ENCODE assay signal across 10 mouse cellular contexts in genomic region chr7:43928521-43928920, GRCm38 (mm10). TPM values are rescaled to one million over a fixed set of nuclear protein-coding genes. Genes with fewer than 3 reads are reported as not detected.
A peak's percentile ranks its signal among the peaks of the same experiment; 100 is the strongest.
DNase-seq lines count a peak whose midpoint lies in the region; ATAC-seq lines count a peak whose summit lies in the region.
"Had no signal": no experiment of that assay in that cellular context is flagged by ENCODE, and none has a peak within 500 bp of the region (broad histone marks: within the 10 kb centered on the region; RNA-seq: fewer than 3 reads in every experiment).

No protein-coding gene starts in this region.

- no peak overlapping the region for H3K4me3 ChIP-seq in hindbrain, embryonic 11.5 days (ENCODE audit: low read depth, low read length)
- no peak overlapping the region for H3K4me3 ChIP-seq in hindbrain, embryonic 13.5 days
- H3K4me3 ChIP-seq in forebrain, embryonic 16.5 days (replicated peaks; ENCODE audit: low read length): no peak overlapping the region
- H3K4me3 ChIP-seq: liver, embryonic 13.5 days had no signal

- no peaks in the 10 kb centered on the region for H3K9me3 ChIP-seq in hindbrain, embryonic 11.5 days (ENCODE audit: control insufficient read depth, low read length)
- no peaks in the 10 kb centered on the region for H3K9me3 ChIP-seq in hindbrain, embryonic 13.5 days
- H3K9me3 ChIP-seq in forebrain, embryonic 16.5 days (ENCODE audit: control insufficient read depth, low read length): no peaks in the 10 kb centered on the region
- H3K9me3 ChIP-seq: liver, embryonic 13.5 days had no signal

- no peak for ATAC-seq in hindbrain, embryonic 11.5 days (ENCODE audit: low FRiP score)
- ATAC-seq in hindbrain, embryonic 13.5 days (ENCODE audit: low FRiP score): no peak
- ATAC-seq in forebrain, embryonic 16.5 days: no peak

- H3K36me3 ChIP-seq in hindbrain, embryonic 11.5 days (ENCODE audit: control insufficient read depth, insufficient read depth, low read length): no peaks in the 10 kb centered on the region
- no peaks in the 10 kb centered on the region for H3K36me3 ChIP-seq in hindbrain, embryonic 13.5 days
- H3K36me3 ChIP-seq in forebrain, embryonic 16.5 days (ENCODE audit: control insufficient read depth, insufficient read depth): no peaks in the 10 kb centered on the region
- H3K36me3 ChIP-seq: liver, embryonic 13.5 days had no signal

- H3K9ac ChIP-seq in hindbrain, embryonic 11.5 days (ENCODE audit: low read depth, low read length): no peak overlapping the region
- no peak overlapping the region for H3K9ac ChIP-seq in hindbrain, embryonic 13.5 days
- no peak overlapping the region for H3K9ac ChIP-seq in forebrain, embryonic 16.5 days (replicated peaks; ENCODE audit: low read depth, low read length)
- H3K9ac ChIP-seq: liver, embryonic 13.5 days had no signal

- DNase-seq in hindbrain, embryonic 11.5 days (ENCODE audit: low spot score): peak; percentile 32
- peak; percentile 71 for DNase-seq in A20 (ENCODE audit: low read depth, low spot score)
- DNase-seq in adrenal gland, postnatal 36 days: peak; percentile 18 to 29
- peak; percentile 53 for DNase-seq in kidney, postnatal 10 days
- peak; percentile 10 for DNase-seq in thymus, postnatal 25 days
- DNase-seq in heart, adult 18-20 months: no peak
- DNase-seq: liver, embryonic 13.5 days had no signal

- H3K4me1 ChIP-seq in hindbrain, embryonic 11.5 days (replicated peaks; ENCODE audit: control insufficient read depth, insufficient read depth, low read length): no peaks in the 10 kb centered on the region
- H3K4me1 ChIP-seq in hindbrain, embryonic 13.5 days (replicated peaks): no peaks in the 10 kb centered on the region
- H3K4me1 ChIP-seq in forebrain, embryonic 16.5 days (replicated peaks; ENCODE audit: control insufficient read depth, insufficient read depth, low read length): no peaks in the 10 kb centered on the region
- H3K4me1 ChIP-seq: liver, embryonic 13.5 days had no signal

- H3K27me3 ChIP-seq in hindbrain, embryonic 11.5 days (ENCODE audit: control insufficient read depth, insufficient read depth, low read length): no peaks in the 10 kb centered on the region
- no peaks in the 10 kb centered on the region for H3K27me3 ChIP-seq in hindbrain, embryonic 13.5 days
- H3K27me3 ChIP-seq in forebrain, embryonic 16.5 days (replicated peaks; ENCODE audit: control insufficient read depth, insufficient read depth, low read length): 0 out of 2 replicates have a peak, but pooled peaks cover 3% of the 10 kb centered on the region
- H3K27me3 ChIP-seq: liver, embryonic 13.5 days had no signal

- H3K4me2 ChIP-seq in hindbrain, embryonic 11.5 days (replicated peaks; ENCODE audit: low read depth, low read length): no peak overlapping the region
- H3K4me2 ChIP-seq in hindbrain, embryonic 13.5 days: no peak overlapping the region
- H3K4me2 ChIP-seq in forebrain, embryonic 16.5 days (ENCODE audit: low read length): no peak overlapping the region
- H3K4me2 ChIP-seq: liver, embryonic 13.5 days had no signal

- no peak overlapping the region for H3K27ac ChIP-seq in hindbrain, embryonic 11.5 days (ENCODE audit: low read depth, low read length)
- H3K27ac ChIP-seq in hindbrain, embryonic 13.5 days: no peak overlapping the region
- H3K27ac ChIP-seq in forebrain, embryonic 16.5 days (ENCODE audit: low read length): no peak overlapping the region
- H3K27ac ChIP-seq: liver, embryonic 13.5 days had no signal

- WGBS in hindbrain, embryonic 11.5 days: 43% methylated on average over 4 of the region's 4 CpGs
- 43% methylated on average over 4 of the region's 4 CpGs for WGBS in hindbrain, embryonic 13.5 days
- 45% methylated on average over 4 of the region's 4 CpGs for WGBS in forebrain, embryonic 16.5 days

RNA-seq across cellular contexts. Expression of gene Klk15, which starts 5.0 kb away (rescaled TPM):
- polyA plus RNA-seq in hindbrain, embryonic 11.5 days (2014; fragmentation: Nextera tagmentation; extraction: Ambion mirVana): not detected in 2 replicates
- not detected in 2 replicates for polyA plus RNA-seq in hindbrain, embryonic 13.5 days (2015; fragmentation: Nextera tagmentation; extraction: Ambion mirVana)
- total RNA-seq in adrenal gland, postnatal 36 days (2021): not detected
- total RNA-seq in heart, adult 18-20 months (2021): not detected
- polyA plus RNA-seq in forebrain, embryonic 16.5 days (2015; fragmentation: Nextera tagmentation; extraction: Ambion mirVana): not detected in 2 replicates
- polyA plus RNA-seq: liver, embryonic 13.5 days; stomach, embryonic 16.5 days had no signal

RNA-seq across cellular contexts. Expression of gene Klk1b8, which starts 21.9 kb away (rescaled TPM):
- not detected in 2 replicates for polyA plus RNA-seq in hindbrain, embryonic 11.5 days (2014; fragmentation: Nextera tagmentation; extraction: Ambion mirVana)
- not detected in 2 replicates for polyA plus RNA-seq in hindbrain, embryonic 13.5 days (2015; fragmentation: Nextera tagmentation; extraction: Ambion mirVana)
- total RNA-seq in adrenal gland, postnatal 36 days (2021): not detected
- total RNA-seq in heart, adult 18-20 months (2021): not detected
- polyA plus RNA-seq in forebrain, embryonic 16.5 days (2015; fragmentation: Nextera tagmentation; extraction: Ambion mirVana): not detected in 2 replicates
- polyA plus RNA-seq: liver, embryonic 13.5 days had no signal

RNA-seq across cellular contexts. Expression of gene Klk1b1, which starts 38.0 kb away (rescaled TPM):
- polyA plus RNA-seq in hindbrain, embryonic 11.5 days (2014; fragmentation: Nextera tagmentation; extraction: Ambion mirVana): not detected in 2 replicates
- polyA plus RNA-seq in hindbrain, embryonic 13.5 days (2015; fragmentation: Nextera tagmentation; extraction: Ambion mirVana): not detected in 2 replicates
- total RNA-seq in adrenal gland, postnatal 36 days (2021): not detected
- total RNA-seq in heart, adult 18-20 months (2021): not detected
- polyA plus RNA-seq in forebrain, embryonic 16.5 days (2015; fragmentation: Nextera tagmentation; extraction: Ambion mirVana): not detected in 2 replicates
- polyA plus RNA-seq: liver, embryonic 13.5 days; stomach, embryonic 16.5 days had no signal

RNA-seq across cellular contexts. Expression of gene Klk1b9, which starts 47.3 kb away (rescaled TPM):
- not detected in 2 replicates for polyA plus RNA-seq in hindbrain, embryonic 11.5 days (2014; fragmentation: Nextera tagmentation; extraction: Ambion mirVana)
- not detected in 2 replicates for polyA plus RNA-seq in hindbrain, embryonic 13.5 days (2015; fragmentation: Nextera tagmentation; extraction: Ambion mirVana)
- not detected for total RNA-seq in adrenal gland, postnatal 36 days (2021)
- not detected for total RNA-seq in heart, adult 18-20 months (2021)
- polyA plus RNA-seq in forebrain, embryonic 16.5 days (2015; fragmentation: Nextera tagmentation; extraction: Ambion mirVana): not detected in 2 replicates
- polyA plus RNA-seq: liver, embryonic 13.5 days; stomach, embryonic 16.5 days had no signal

RNA-seq across cellular contexts. Expression of gene Klk4, which starts 47.6 kb away (rescaled TPM):
- polyA plus RNA-seq in hindbrain, embryonic 11.5 days (2014; fragmentation: Nextera tagmentation; extraction: Ambion mirVana): 0.20 TPM in 1 of 2 replicates, not detected in the other
- polyA plus RNA-seq in hindbrain, embryonic 13.5 days (2015; fragmentation: Nextera tagmentation; extraction: Ambion mirVana): 0.98 and 1.5 TPM in 2 replicates
- not detected for total RNA-seq in adrenal gland, postnatal 36 days (2021)
- not detected for total RNA-seq in heart, adult 18-20 months (2021)
- 0.33 and 0.46 TPM in 2 replicates for polyA plus RNA-seq in forebrain, embryonic 16.5 days (2015; fragmentation: Nextera tagmentation; extraction: Ambion mirVana)
- polyA plus RNA-seq: liver, embryonic 13.5 days had no signal

Comparison
In these comparisons a context has a peak if more than half of its experiments do, and no peak if none do; other contexts are left out.
1. DNase-seq: peak in hindbrain, embryonic 11.5 days (single experiment), A20 (single experiment), adrenal gland, postnatal 36 days (2 of 2), kidney, postnatal 10 days (single experiment) and thymus, postnatal 25 days (single experiment); none in heart, adult 18-20 months (0 of 2).